Mouse (Mus musculus): Measurements from ENCODE around the gene Pbx4. TPM values are rescaled to one million over a fixed set of nuclear protein-coding genes. Genes with fewer than 3 reads are reported as not detected.
A peak's percentile ranks its signal among the peaks of the same experiment; 100 is the strongest.

Pbx4 gene
- polyA plus RNA-seq, 1 experiment from 2014 or later = 36.4 TPM

- no peak for ATAC-seq (ENCODE audit: low FRiP score)
- H3K27me3 ChIP-seq = no peaks in the 10 kb centered on the region
- H3K4me3 ChIP-seq = no peak overlapping the region
- H3K9me3 ChIP-seq (replicated peaks) = no peaks in the 10 kb centered on the region
- no peak overlapping the region for H3K9ac ChIP-seq
- H3K4me1 ChIP-seq = peaks cover 32% of the 10 kb centered on the region
- no peak overlapping the region for H3K4me2 ChIP-seq (replicated peaks)
- no peak overlapping the region for H3K27ac ChIP-seq
- peaks cover 44% of the 10 kb centered on the region for H3K36me3 ChIP-seq
- WGBS = 83% methylated on average over 9 of the region's 9 CpGs
Measured at GRCm38 (mm10) chr8:69820466-69820865, 11.8 kb upstream of the Pbx4 start.

- ATAC-seq (ENCODE audit: low FRiP score) = peak; percentile 71
- WGBS = under 1% methylated on average over 11 of the region's 22 CpGs
- peak overlapping the region; percentile 58 for H3K27ac ChIP-seq
- peaks cover 43% of the 10 kb centered on the region for H3K36me3 ChIP-seq
- peak overlapping the region; percentile 45 for H3K4me3 ChIP-seq
- H3K27me3 ChIP-seq = no peaks in the 10 kb centered on the region
- H3K4me1 ChIP-seq = peaks cover 32% of the 10 kb centered on the region
- H3K9ac ChIP-seq = peak overlapping the region; percentile 58
- peak overlapping the region; percentile 79 for H3K4me2 ChIP-seq (replicated peaks)
- no peaks in the 10 kb centered on the region for H3K9me3 ChIP-seq (replicated peaks)
Measured at GRCm38 (mm10) chr8:69821971-69822385, 10.3 kb upstream of the Pbx4 start.

GRCm38 (mm10) chr8:69822386-69823191 is 9.7 kb upstream of the Pbx4 start, which contains the start of gene Lpar2:
Gene Lpar2, plus strand, starts transcription at chr8:69822429.
- Histone ChIP-seq H3K36me3 (peaks cover 40% of the 10 kb centered on the region), H3K27me3 (no peaks in the 10 kb centered on the region), H3K4me3 (peak within 1 kb of the TSS; percentile 45), H3K9ac (peak within 1 kb of the TSS; percentile 58), H3K27ac (peak within 1 kb of the TSS; percentile 58), H3K4me2 (replicated peaks) (peak within 1 kb of the TSS; percentile 79), H3K4me1 (peaks cover 32% of the 10 kb centered on the region), H3K9me3 (replicated peaks) (no peaks in the 10 kb centered on the region)
- WGBS = under 1% methylated on average over 32 of the region's 35 CpGs
- peak; percentile 80 for ATAC-seq (ENCODE audit: low FRiP score)

GRCm38 (mm10) chr8:69826371-69826770 is 5.9 kb upstream of the Pbx4 start:
- Histone ChIP-seq H3K27me3 (no peaks in the 10 kb centered on the region), H3K9ac (no peak overlapping the region), H3K4me1 (peaks cover 32% of the 10 kb centered on the region), H3K9me3 (replicated peaks) (no peaks in the 10 kb centered on the region), H3K4me2 (replicated peaks) (no peak overlapping the region), H3K4me3 (no peak overlapping the region), H3K27ac (no peak overlapping the region), H3K36me3 (peaks cover 39% of the 10 kb centered on the region)
- WGBS = 94% methylated on average over 12 of the region's 12 CpGs
- ATAC-seq (ENCODE audit: low FRiP score) = no peak

GRCm38 (mm10) chr8:69837057-69837682 is 4.9 kb downstream of the Pbx4 start:
- Histone ChIP-seq H3K9ac (no peak overlapping the region), H3K4me1 (peaks cover 16% of the 10 kb centered on the region), H3K36me3 (peaks cover 13% of the 10 kb centered on the region; the same call in 1 of the 2 replicates), H3K4me2 (replicated peaks) (no peak overlapping the region), H3K27me3 (no peaks in the 10 kb centered on the region), H3K9me3 (replicated peaks) (no peaks in the 10 kb centered on the region), H3K27ac (no peak overlapping the region), H3K4me3 (no peak overlapping the region)
- no peak for ATAC-seq (ENCODE audit: low FRiP score)
- WGBS = 79% methylated on average over 8 of the region's 8 CpGs

GRCm38 (mm10) chr8:69847167-69848065 is 15.1 kb downstream of the Pbx4 start:
- peaks cover 15% of the 10 kb centered on the region for H3K36me3 ChIP-seq
- H3K27ac ChIP-seq = no peak overlapping the region
- no peaks in the 10 kb centered on the region for H3K27me3 ChIP-seq
- ATAC-seq (ENCODE audit: low FRiP score) = no peak
- 74% methylated on average over 3 of the region's 3 CpGs for WGBS
- no peak overlapping the region for H3K4me3 ChIP-seq
- no peak overlapping the region for H3K4me2 ChIP-seq (replicated peaks)
- no peaks in the 10 kb centered on the region for H3K4me1 ChIP-seq
- no peaks in the 10 kb centered on the region for H3K9me3 ChIP-seq (replicated peaks)
- no peak overlapping the region for H3K9ac ChIP-seq

- Histone ChIP-seq H3K27ac (no peak overlapping the region), H3K27me3 (no peaks in the 10 kb centered on the region), H3K9me3 (replicated peaks) (no peaks in the 10 kb centered on the region), H3K4me3 (no peak overlapping the region), H3K4me1 (no peaks in the 10 kb centered on the region), H3K36me3 (peaks cover 15% of the 10 kb centered on the region), H3K4me2 (replicated peaks) (no peak overlapping the region), H3K9ac (no peak overlapping the region)
- 89% methylated on average over 8 of the region's 8 CpGs for WGBS
- ATAC-seq (ENCODE audit: low FRiP score) = no peak
Measured at GRCm38 (mm10) chr8:69848951-69849350, 16.7 kb downstream of the Pbx4 start.

- H3K9ac ChIP-seq = no peak overlapping the region
- no peak overlapping the region for H3K4me2 ChIP-seq (replicated peaks)
- H3K9me3 ChIP-seq (replicated peaks) = no peaks in the 10 kb centered on the region
- no peaks in the 10 kb centered on the region for H3K4me1 ChIP-seq
- no peak overlapping the region for H3K27ac ChIP-seq
- H3K36me3 ChIP-seq = peaks cover 15% of the 10 kb centered on the region
- H3K27me3 ChIP-seq = no peaks in the 10 kb centered on the region
- H3K4me3 ChIP-seq = no peak overlapping the region
- 43% methylated on average over 3 of the region's 3 CpGs for WGBS
- no peak for ATAC-seq (ENCODE audit: low FRiP score)
Measured at GRCm38 (mm10) chr8:69849899-69850298, 17.6 kb downstream of the Pbx4 start.

GRCm38 (mm10) chr8:69850926-69851506 is 18.7 kb downstream of the Pbx4 start:
- Histone ChIP-seq H3K9ac (no peak overlapping the region), H3K4me1 (no peaks in the 10 kb centered on the region), H3K27ac (no peak overlapping the region), H3K36me3 (peaks cover 15% of the 10 kb centered on the region), H3K9me3 (replicated peaks) (no peaks in the 10 kb centered on the region), H3K4me2 (replicated peaks) (no peak overlapping the region), H3K27me3 (no peaks in the 10 kb centered on the region), H3K4me3 (no peak overlapping the region)
- no peak for ATAC-seq (ENCODE audit: low FRiP score)
- 85% methylated on average over 7 of the region's 7 CpGs for WGBS

GRCm38 (mm10) chr8:69853869-69854268 is 21.6 kb downstream of the Pbx4 start:
- Histone ChIP-seq H3K4me3 (no peak overlapping the region), H3K27ac (no peak overlapping the region), H3K9ac (no peak overlapping the region), H3K36me3 (peaks cover 13% of the 10 kb centered on the region), H3K4me1 (no peaks in the 10 kb centered on the region), H3K9me3 (replicated peaks) (no peaks in the 10 kb centered on the region), H3K27me3 (no peaks in the 10 kb centered on the region), H3K4me2 (replicated peaks) (no peak overlapping the region)
- no peak for ATAC-seq (ENCODE audit: low FRiP score)
- WGBS = 93% methylated on average over 10 of the region's 10 CpGs

GRCm38 (mm10) chr8:69860807-69861206 is 28.5 kb downstream of the Pbx4 start:
- Histone ChIP-seq H3K9me3 (replicated peaks) (no peaks in the 10 kb centered on the region), H3K4me2 (replicated peaks) (no peak overlapping the region), H3K4me3 (no peak overlapping the region), H3K27me3 (no peaks in the 10 kb centered on the region), H3K27ac (no peak overlapping the region), H3K4me1 (no peaks in the 10 kb centered on the region), H3K36me3 (peaks cover 33% of the 10 kb centered on the region), H3K9ac (no peak overlapping the region)
- no peak for ATAC-seq (ENCODE audit: low FRiP score)
- WGBS = 59% methylated on average over 4 of the region's 4 CpGs

GRCm38 (mm10) chr8:69861251-69861650 is 29.0 kb downstream of the Pbx4 start:
- ATAC-seq (ENCODE audit: low FRiP score) = no peak
- no peaks in the 10 kb centered on the region for H3K4me1 ChIP-seq

More at GRCm38 (mm10) chr8:69861251-69861650, 29.0 kb downstream of the Pbx4 start:
- Histone ChIP-seq H3K4me3 (no peak overlapping the region), H3K9ac (no peak overlapping the region), H3K9me3 (replicated peaks) (no peaks in the 10 kb centered on the region), H3K27me3 (no peaks in the 10 kb centered on the region), H3K4me2 (replicated peaks) (no peak overlapping the region), H3K27ac (no peak overlapping the region), H3K36me3 (peaks cover 37% of the 10 kb centered on the region)
- 56% methylated on average over 2 of the region's 2 CpGs for WGBS
